Mouse (Mus musculus): ENCODE data around the gene Riox2. TPM values are rescaled to one million over a fixed set of nuclear protein-coding genes. Genes with fewer than 3 reads are reported as not detected.
A peak's percentile ranks its signal among the peaks of the same experiment; 100 is the strongest.

Gene Riox2
- polyA plus RNA-seq, 1 experiment: not detected

DNA sequence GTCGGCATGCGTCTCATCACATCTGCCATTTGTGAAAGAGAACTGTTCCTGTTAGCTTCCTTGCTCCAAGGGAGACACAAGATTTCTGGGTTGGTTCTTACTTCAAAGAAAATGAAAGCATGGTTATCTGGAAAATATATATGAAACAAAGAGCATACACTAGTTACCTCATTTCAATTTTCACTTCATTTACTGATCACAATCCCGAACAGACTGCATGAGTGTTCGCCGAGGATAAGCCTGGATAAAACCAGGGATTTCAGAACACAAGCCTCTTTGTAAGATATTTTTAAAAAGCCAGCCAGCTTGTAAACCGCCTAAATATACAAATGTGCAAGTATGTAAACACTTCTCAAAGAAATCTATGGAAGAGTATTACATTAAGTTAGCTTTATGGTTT lies 7.6 kb upstream of the Riox2 start:
- Histone ChIP-seq H3K4me3 (ENCODE audit: insufficient read depth, low read depth, low read length) (no peak overlapping the region), H3K4me1 (ENCODE audit: control insufficient read depth, insufficient read depth, low read length) (no peaks in the 10 kb centered on the region), H3K27ac (ENCODE audit: insufficient read depth, low read depth, low read length) (no peak overlapping the region)
- 87% methylated on average over 6 of the region's 6 CpGs for WGBS
- TF ChIP-seq CTCF (IDR thresholded peaks at IDR 0.05; ENCODE audit: insufficient read depth, low read depth, low read length) (no peak), POLR2A (IDR thresholded peaks at IDR 0.05; ENCODE audit: insufficient read depth, low read depth, low read length) (no peak)

DNA sequence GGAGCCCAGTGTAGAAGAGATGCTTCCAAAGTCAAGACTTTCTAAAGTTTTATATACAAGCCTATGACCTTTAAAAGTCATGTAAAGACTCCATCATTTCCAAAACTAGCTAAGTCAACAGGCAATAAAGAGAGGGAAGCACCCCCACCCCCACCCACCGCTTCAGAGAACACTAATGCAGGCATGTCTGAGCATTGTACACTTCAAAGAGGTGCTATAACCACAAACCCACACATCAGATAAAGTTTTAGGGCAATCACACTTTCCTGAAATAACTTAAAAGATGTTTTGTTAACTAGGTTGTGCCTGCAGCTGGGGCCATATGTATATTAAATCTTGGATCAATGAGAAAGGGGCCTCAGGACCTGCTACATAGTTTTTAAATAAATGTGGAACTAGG lies 1.7 kb upstream of the Riox2 start:
- peaks cover 7% of the 10 kb centered on the region; the same call in 1 of the 2 replicates for H3K4me1 ChIP-seq (ENCODE audit: control insufficient read depth, insufficient read depth, low read length)
- TF ChIP-seq CTCF (IDR thresholded peaks at IDR 0.05; ENCODE audit: insufficient read depth, low read depth, low read length): no peak
- TF ChIP-seq POLR2A (IDR thresholded peaks at IDR 0.05; ENCODE audit: insufficient read depth, low read depth, low read length): no peak
- H3K4me3 ChIP-seq (ENCODE audit: insufficient read depth, low read depth, low read length): no peak overlapping the region
- 87% methylated on average over 1 of the region's 1 CpGs for WGBS
- no peak overlapping the region for H3K27ac ChIP-seq (ENCODE audit: insufficient read depth, low read depth, low read length)

DNA sequence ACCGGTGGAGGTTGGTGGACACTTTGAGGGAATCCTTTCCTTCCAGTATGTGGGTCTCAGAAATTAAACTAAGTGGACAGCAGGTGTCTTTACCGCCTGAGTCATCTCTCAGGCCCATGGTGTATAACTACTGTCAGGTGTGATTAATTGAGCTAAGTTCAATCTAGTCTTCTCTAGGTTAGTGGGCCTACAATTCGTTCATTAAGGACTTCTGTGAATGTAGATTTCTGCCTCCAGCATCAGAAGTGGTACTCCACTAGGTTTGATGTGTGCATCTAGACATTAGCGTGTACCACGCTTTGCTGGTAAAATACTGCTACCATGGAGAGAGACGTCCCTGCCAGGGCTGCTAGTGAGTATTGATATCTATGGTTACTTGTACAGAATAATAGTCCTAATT lies 971 bp downstream of the Riox2 start:
- no peak overlapping the region for H3K4me3 ChIP-seq (ENCODE audit: insufficient read depth, low read depth, low read length)
- TF ChIP-seq POLR2A (IDR thresholded peaks at IDR 0.05; ENCODE audit: insufficient read depth, low read depth, low read length) (no peak), CTCF (IDR thresholded peaks at IDR 0.05; ENCODE audit: insufficient read depth, low read depth, low read length) (no peak)
- H3K27ac ChIP-seq (ENCODE audit: insufficient read depth, low read depth, low read length): no peak overlapping the region
- 46% methylated on average over 6 of the region's 6 CpGs for WGBS
- H3K4me1 ChIP-seq (ENCODE audit: control insufficient read depth, insufficient read depth, low read length): peaks cover 7% of the 10 kb centered on the region; the same call in 1 of the 2 replicates

DNA sequence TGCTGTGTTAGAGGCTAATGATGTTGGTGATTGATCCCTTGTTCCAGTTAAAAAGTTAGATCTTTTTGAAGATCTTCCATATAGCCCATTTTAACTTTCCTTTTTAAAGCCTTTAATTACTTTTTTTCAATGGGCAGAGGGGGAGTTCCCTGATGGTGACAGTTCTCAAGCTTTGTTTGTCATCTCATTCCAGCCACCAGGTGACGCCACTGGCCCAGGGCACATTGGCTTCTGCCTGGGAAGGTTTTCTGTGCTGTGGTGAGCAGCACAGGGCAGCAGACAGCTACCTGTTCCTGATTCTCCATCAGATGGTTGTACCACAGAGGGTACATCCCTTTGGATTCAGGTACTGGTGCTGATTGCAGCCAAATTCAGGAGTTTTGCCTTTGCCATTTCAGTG lies 3.2 kb downstream of the Riox2 start:
- Histone ChIP-seq H3K27ac (ENCODE audit: insufficient read depth, low read depth, low read length) (no peak overlapping the region), H3K4me3 (ENCODE audit: insufficient read depth, low read depth, low read length) (no peak overlapping the region), H3K4me1 (ENCODE audit: control insufficient read depth, insufficient read depth, low read length) (peaks cover 7% of the 10 kb centered on the region; the same call in 1 of the 2 replicates)
- no peak for TF ChIP-seq POLR2A (IDR thresholded peaks at IDR 0.05; ENCODE audit: insufficient read depth, low read depth, low read length)
- peak; percentile 48; the same call in 1 of the 2 replicates for TF ChIP-seq CTCF (IDR thresholded peaks at IDR 0.05; ENCODE audit: insufficient read depth, low read depth, low read length)
- 33% methylated on average over 1 of the region's 1 CpGs for WGBS

DNA sequence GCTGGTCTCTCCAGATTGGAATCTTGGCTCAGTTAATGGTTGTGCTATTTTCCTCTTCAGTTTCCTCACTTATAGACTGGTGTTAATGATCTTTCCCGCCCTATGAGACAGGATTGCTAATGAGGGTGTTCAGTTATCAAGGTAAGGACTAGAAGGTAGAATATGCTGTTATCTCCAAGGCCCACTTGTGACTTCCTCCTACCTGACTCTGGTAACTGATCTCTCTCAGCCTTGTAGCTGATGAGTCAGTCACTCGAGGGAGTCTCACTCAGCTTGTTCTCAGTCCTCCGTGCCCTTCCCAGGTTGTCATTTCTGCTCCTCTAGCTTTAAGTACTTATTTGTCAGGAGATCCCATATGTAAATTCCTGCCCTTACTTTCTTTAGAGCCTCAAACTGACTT lies 6.4 kb downstream of the Riox2 start:
- H3K27ac ChIP-seq (ENCODE audit: insufficient read depth, low read depth, low read length): no peak overlapping the region
- H3K4me1 ChIP-seq (ENCODE audit: control insufficient read depth, insufficient read depth, low read length): no peaks in the 10 kb centered on the region
- H3K4me3 ChIP-seq (ENCODE audit: insufficient read depth, low read depth, low read length): no peak overlapping the region
- WGBS: 93% methylated on average over 3 of the region's 3 CpGs
- no peak for TF ChIP-seq POLR2A (IDR thresholded peaks at IDR 0.05; ENCODE audit: insufficient read depth, low read depth, low read length)

DNA sequence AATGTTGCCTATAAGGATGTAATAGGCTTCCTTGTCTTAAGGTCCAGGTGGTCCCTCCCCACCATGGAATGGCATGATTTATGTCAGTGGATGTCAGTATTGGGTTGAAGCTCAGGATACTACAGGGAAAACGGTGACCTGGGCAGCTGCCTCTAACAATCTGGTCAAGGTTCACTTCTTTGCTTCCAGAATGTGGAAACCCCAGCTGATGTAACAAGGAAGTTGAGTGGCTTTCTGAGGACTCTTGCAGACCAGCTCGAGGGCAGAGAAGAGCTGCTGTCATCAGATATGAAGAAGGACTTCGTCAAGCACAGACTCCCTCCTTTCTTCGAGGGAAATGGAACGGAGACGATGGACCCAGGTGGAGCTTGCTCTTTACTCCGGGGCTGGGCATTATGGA lies 15.7 kb downstream of the Riox2 start:
- TF ChIP-seq CTCF (IDR thresholded peaks at IDR 0.05; ENCODE audit: insufficient read depth, low read depth, low read length) (no peak), POLR2A (IDR thresholded peaks at IDR 0.05; ENCODE audit: insufficient read depth, low read depth, low read length) (no peak)
- Histone ChIP-seq H3K27ac (ENCODE audit: insufficient read depth, low read depth, low read length) (no peak overlapping the region), H3K4me1 (ENCODE audit: control insufficient read depth, insufficient read depth, low read length) (no peaks in the 10 kb centered on the region), H3K4me3 (ENCODE audit: insufficient read depth, low read depth, low read length) (no peak overlapping the region)
- 94% methylated on average over 7 of the region's 7 CpGs for WGBS

DNA sequence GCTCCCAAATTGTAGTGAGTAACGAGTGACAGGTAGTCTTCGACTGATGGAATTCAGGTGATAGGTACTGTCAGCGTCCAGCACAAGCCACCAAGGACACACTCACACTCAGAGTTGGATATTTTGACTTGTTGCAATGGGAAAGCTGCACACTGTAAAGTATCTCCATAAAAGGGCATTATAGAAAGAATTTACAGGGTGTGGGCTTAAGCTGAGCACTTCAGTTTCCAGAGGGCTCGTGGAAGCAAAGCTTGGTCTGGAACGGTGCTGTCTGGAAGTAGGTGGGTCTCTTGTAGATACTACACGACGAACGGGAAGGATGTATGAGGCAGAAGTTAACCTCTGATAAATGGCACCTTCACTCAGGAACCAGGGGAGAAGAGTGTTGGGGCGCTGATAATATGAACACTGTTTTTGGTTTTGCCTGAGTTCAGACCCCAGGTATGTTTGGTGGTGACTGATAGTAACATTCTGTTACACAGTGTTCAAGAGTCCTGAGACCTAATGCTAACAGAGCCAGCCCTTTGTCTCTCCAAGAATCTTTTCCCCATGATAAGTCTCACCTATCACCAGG lies 16.5 kb downstream of the Riox2 start:
- WGBS: 94% methylated on average over 9 of the region's 9 CpGs
- Histone ChIP-seq H3K4me1 (ENCODE audit: control insufficient read depth, insufficient read depth, low read length) (no peaks in the 10 kb centered on the region), H3K4me3 (ENCODE audit: insufficient read depth, low read depth, low read length) (no peak overlapping the region), H3K27ac (ENCODE audit: insufficient read depth, low read depth, low read length) (no peak overlapping the region)
- TF ChIP-seq CTCF (IDR thresholded peaks at IDR 0.05; ENCODE audit: insufficient read depth, low read depth, low read length) (no peak), POLR2A (IDR thresholded peaks at IDR 0.05; ENCODE audit: insufficient read depth, low read depth, low read length) (no peak)

DNA sequence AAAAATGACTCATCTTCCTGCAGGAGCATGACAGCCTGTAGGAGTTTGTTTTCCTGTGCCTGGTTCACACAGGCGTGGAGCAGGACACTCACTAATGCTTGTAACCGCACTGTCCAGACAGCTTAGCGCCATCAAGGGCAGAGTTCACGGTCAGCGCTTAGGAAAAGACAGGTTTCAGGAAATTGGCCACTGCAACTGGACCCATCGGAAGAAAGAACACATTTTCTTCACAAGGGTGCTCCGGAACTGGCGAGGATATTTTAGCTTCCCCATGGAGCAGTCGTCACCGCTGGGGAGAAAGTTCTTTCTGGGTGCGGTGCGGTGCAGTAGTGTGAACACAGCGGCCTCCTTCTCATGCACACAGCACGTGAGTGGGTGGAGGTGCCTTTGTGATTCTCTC lies 21.6 kb downstream of the Riox2 start:
- Histone ChIP-seq H3K4me1 (ENCODE audit: control insufficient read depth, insufficient read depth, low read length) (no peaks in the 10 kb centered on the region), H3K4me3 (ENCODE audit: insufficient read depth, low read depth, low read length) (no peak overlapping the region), H3K27ac (ENCODE audit: insufficient read depth, low read depth, low read length) (no peak overlapping the region)
- TF ChIP-seq CTCF (IDR thresholded peaks at IDR 0.05; ENCODE audit: insufficient read depth, low read depth, low read length): no peak
- TF ChIP-seq POLR2A (IDR thresholded peaks at IDR 0.05; ENCODE audit: insufficient read depth, low read depth, low read length): no peak
- 86% methylated on average over 14 of the region's 14 CpGs for WGBS

DNA sequence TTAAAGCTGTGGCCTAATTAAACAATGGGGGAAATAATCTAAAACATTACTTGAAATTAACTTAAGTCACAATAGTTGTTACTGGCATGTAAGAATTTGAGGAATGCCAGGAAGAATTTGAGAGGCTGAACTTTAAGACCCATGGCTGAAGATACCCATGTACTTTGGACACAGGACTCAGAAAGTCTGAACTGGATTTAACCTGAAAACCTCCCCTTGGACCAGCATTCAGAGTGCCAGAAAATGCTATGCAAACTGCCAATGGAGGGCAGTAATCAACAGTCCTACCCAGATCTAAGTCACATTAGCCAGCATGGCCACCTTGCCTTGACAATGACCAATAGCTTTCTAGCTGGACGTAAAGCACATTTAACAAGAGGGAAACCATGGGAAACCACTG lies 26.4 kb downstream of the Riox2 start:
- WGBS: 93% methylated on average over 1 of the region's 1 CpGs
- H3K4me1 ChIP-seq (ENCODE audit: control insufficient read depth, insufficient read depth, low read length): no peaks in the 10 kb centered on the region
- H3K27ac ChIP-seq (ENCODE audit: insufficient read depth, low read depth, low read length): no peak overlapping the region
- TF ChIP-seq CTCF (IDR thresholded peaks at IDR 0.05; ENCODE audit: insufficient read depth, low read depth, low read length) (no peak), POLR2A (IDR thresholded peaks at IDR 0.05; ENCODE audit: insufficient read depth, low read depth, low read length) (no peak)
- H3K4me3 ChIP-seq (ENCODE audit: insufficient read depth, low read depth, low read length): no peak overlapping the region

DNA sequence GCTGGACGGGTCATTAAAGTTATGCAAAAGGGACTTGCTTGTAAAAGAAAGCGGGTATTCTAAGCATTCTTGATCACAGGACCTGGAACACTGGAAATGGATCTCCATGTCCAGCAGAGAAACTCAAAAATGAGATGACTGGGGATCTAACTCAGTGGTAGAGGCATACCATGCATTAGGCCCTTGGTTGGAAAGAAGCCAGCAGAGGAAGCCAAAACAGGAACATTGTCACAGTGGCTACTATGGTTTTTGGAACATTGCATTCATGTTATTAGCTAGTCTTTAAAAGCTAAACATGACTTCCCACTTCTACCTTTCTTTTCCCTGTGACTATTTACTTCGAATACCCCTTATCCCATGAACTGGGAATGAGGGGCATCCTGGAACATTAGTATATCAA lies 27.6 kb downstream of the Riox2 start:
- 85% methylated on average over 3 of the region's 3 CpGs for WGBS
- H3K4me3 ChIP-seq (ENCODE audit: insufficient read depth, low read depth, low read length): no peak overlapping the region
- no peak for TF ChIP-seq POLR2A (IDR thresholded peaks at IDR 0.05; ENCODE audit: insufficient read depth, low read depth, low read length)
- TF ChIP-seq CTCF (IDR thresholded peaks at IDR 0.05; ENCODE audit: insufficient read depth, low read depth, low read length): no peak
- no peaks in the 10 kb centered on the region for H3K4me1 ChIP-seq (ENCODE audit: control insufficient read depth, insufficient read depth, low read length)
- H3K27ac ChIP-seq (ENCODE audit: insufficient read depth, low read depth, low read length): no peak overlapping the region
